Mouse (Mus musculus): ENCODE measurements around the gene Meiob. TPM values are rescaled to one million over a fixed set of nuclear protein-coding genes. Genes with fewer than 3 reads are reported as not detected.

The Meiob gene
- polyA plus RNA-seq, 1 experiment, result 0.14 TPM

GRCm38 (mm10) chr17:24881738-24882440 lies 77.8 kb downstream of the Meiob start:
- no peak for TF ChIP-seq GATA1 (IDR thresholded peaks at IDR 0.05; ENCODE audit: low read length)

GRCm38 (mm10) chr17:24884391-24884790 lies 80.3 kb downstream of the Meiob start:
- no peak for TF ChIP-seq GATA1 (IDR thresholded peaks at IDR 0.05; ENCODE audit: low read length)

GRCm38 (mm10) chr17:24885356-24886133 lies 81.5 kb downstream of the Meiob start:
- TF ChIP-seq GATA1 (IDR thresholded peaks at IDR 0.05; ENCODE audit: low read length), result no peak

- no peak for TF ChIP-seq GATA1 (IDR thresholded peaks at IDR 0.05; ENCODE audit: low read length)
Observed at GRCm38 (mm10) chr17:24886134-24886931, 82.2 kb downstream of the Meiob start, which contains the start of the genes Nubp2 and Spsb3. Nubp2 (minus strand) TSS chr17:24886349. Spsb3 (plus strand) TSS chr17:24886643.

- TF ChIP-seq GATA1 (IDR thresholded peaks at IDR 0.05; ENCODE audit: low read length), result no peak
Observed at GRCm38 (mm10) chr17:24886932-24887271, 82.8 kb downstream of the Meiob start.

GRCm38 (mm10) chr17:24887291-24888080 lies 83.4 kb downstream of the Meiob start:
- no peak for TF ChIP-seq GATA1 (IDR thresholded peaks at IDR 0.05; ENCODE audit: low read length)

GRCm38 (mm10) chr17:24888862-24889261 lies 84.8 kb downstream of the Meiob start:
- TF ChIP-seq GATA1 (IDR thresholded peaks at IDR 0.05; ENCODE audit: low read length), result no peak

Other genes with a start within 250 kb of the Meiob start
- 45.3 and 52.6 TPM in 2 replicates for gene Tsc2, start 171.7 kb upstream of the Meiob start, polyA plus RNA-seq (2012)
- gene Nthl1, start 171.6 kb upstream of the Meiob start, polyA plus RNA-seq (2012), result 24.0 and 31.0 TPM in 2 replicates
- gene Slc9a3r2, start 154.0 kb upstream of the Meiob start, polyA plus RNA-seq (2012), result not detected in 2 replicates
- gene Npw, start 145.8 kb upstream of the Meiob start, polyA plus RNA-seq (2012), result not detected in 2 replicates
- gene Zfp598, start 134.6 kb upstream of the Meiob start, polyA plus RNA-seq (2012), result 90.5 and 98.9 TPM in 2 replicates
- gene Syngr3, start 114.3 kb upstream of the Meiob start, polyA plus RNA-seq (2012), result 0.13 TPM in 2 replicates
- gene Gfer, start 108.1 kb upstream of the Meiob start, polyA plus RNA-seq (2012), result 149 and 186 TPM in 2 replicates
- 0.33 and 0.89 TPM in 2 replicates for gene Noxo1, start 108.1 kb upstream of the Meiob start, polyA plus RNA-seq (2012)
- 25.6 and 35.3 TPM in 2 replicates for gene Tbl3, start 96.6 kb upstream of the Meiob start, polyA plus RNA-seq (2012)
- 0.14 and 0.36 TPM in 2 replicates for gene Rnf151, start 86.2 kb upstream of the Meiob start, polyA plus RNA-seq (2012)
- gene Rps2, start 86.2 kb upstream of the Meiob start, polyA plus RNA-seq (2012), result 2,301 and 3,917 TPM in 2 replicates
- gene Ndufb10, start 79.8 kb upstream of the Meiob start, polyA plus RNA-seq (2012), result 457 and 647 TPM in 2 replicates
- gene Rpl3l, start 76.5 kb upstream of the Meiob start, polyA plus RNA-seq (2012), result not detected in 2 replicates
- gene Msrb1, start 67.6 kb upstream of the Meiob start, polyA plus RNA-seq (2012), result 11.1 and 11.3 TPM in 2 replicates
- gene Hs3st6, start 51.3 kb upstream of the Meiob start, polyA plus RNA-seq (2012), result not detected in 2 replicates
- 27.1 and 44.6 TPM in 2 replicates for gene Hagh, start 35.9 kb downstream of the Meiob start, polyA plus RNA-seq (2012)
- gene Fahd1, start 46.1 kb downstream of the Meiob start, polyA plus RNA-seq (2012), result 5.3 and 5.9 TPM in 2 replicates
- gene Igfals, start 61.7 kb downstream of the Meiob start, polyA plus RNA-seq (2012), result 0.02 and 0.03 TPM in 2 replicates
- 61.9 and 127 TPM in 2 replicates for gene Nubp2, start 82.1 kb downstream of the Meiob start, polyA plus RNA-seq (2012)
- 37.1 and 46.2 TPM in 2 replicates for gene Spsb3, start 82.4 kb downstream of the Meiob start, polyA plus RNA-seq (2012)
- 35.4 and 42.9 TPM in 2 replicates for gene Eme2, start 90.8 kb downstream of the Meiob start, polyA plus RNA-seq (2012)
- gene Mrps34, start 90.8 kb downstream of the Meiob start, polyA plus RNA-seq (2012), result 151 and 160 TPM in 2 replicates
- 30.3 and 35.4 TPM in 2 replicates for gene Nme3, start 92.2 kb downstream of the Meiob start, polyA plus RNA-seq (2012)
- 24.7 and 30.8 TPM in 2 replicates for gene Mapk8ip3, start 132.7 kb downstream of the Meiob start, polyA plus RNA-seq (2012)
- gene Jpt2, start 156.4 kb downstream of the Meiob start, polyA plus RNA-seq (2012), result 25.6 and 35.6 TPM in 2 replicates
- 14.0 and 14.3 TPM in 2 replicates for gene Cramp1l, start 211.5 kb downstream of the Meiob start, polyA plus RNA-seq (2012)
- gene Ift140, start 211.8 kb downstream of the Meiob start, polyA plus RNA-seq (2012), result 10.6 and 15.1 TPM in 2 replicates

All from G1E-ER4 (cell line).